Mouse (Mus musculus) cerebellum, postnatal 36 days (tissue): ENCODE data around the gene Clic4.
"Not testable (repeated sequence)": the region's sequence is repeated elsewhere in the genome, so short reads cannot be mapped to it uniquely, and the experiment has no call there.

Experiments
- DNase-seq, 2 experiments: peaks; one replicate each; pipeline ENCODE4 v3.0.0; 2021 to 2022; ENCODE audit warnings: mixed read lengths in 2 of 2

Gene Clic4

DNA sequence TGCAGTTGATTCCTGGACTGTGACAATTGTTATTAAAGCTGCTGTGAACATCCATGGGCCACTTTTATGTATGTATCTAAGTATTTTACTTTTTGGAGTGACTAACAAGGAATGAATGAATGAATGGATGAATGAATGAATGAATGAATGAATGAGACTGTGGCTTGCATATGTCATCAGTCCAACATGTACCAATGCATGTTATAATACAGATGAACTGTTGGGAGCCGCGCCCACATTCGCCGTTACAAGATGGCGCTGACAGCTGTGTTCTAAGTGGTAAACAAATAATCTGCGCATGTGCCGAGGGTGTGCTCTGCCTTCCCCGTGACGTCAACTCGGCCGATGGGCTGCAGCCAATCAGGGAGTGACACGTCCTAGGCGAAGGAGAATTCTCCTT, 88.3 kb downstream of the Clic4 start:
- not testable (repeated sequence) for DNase-seq

- no peak for DNase-seq
Observed at GRCm38 (mm10) chr4:135181819-135182218, 90.8 kb downstream of the Clic4 start.

GRCm38 (mm10) chr4:135179077-135179481, 93.5 kb downstream of the Clic4 start:
- DNase-seq, result peak in 1 of 2 experiments; percentile 28

DNA sequence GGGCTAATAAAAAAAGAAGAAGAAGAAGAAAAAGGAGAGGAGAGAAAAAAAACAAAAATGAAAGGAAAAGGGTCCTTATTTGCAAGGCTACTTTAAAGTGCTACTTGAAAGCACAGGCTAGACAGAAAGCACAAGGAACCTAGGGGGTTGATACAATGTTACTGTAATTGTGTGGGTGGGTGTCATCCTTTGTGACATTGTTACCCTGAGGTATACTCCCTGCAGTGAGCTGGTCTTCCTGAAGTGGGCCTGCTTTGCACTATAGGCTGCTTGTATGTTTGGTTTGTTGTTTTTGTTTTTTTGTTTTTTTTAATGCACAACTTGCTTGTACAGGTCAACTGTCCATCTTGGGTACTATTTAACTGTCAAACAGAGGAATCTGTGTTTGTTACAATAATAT, 95.0 kb downstream of the Clic4 start:
- no peak for DNase-seq

GRCm38 (mm10) chr4:135175406-135176120, 97.1 kb downstream of the Clic4 start:
- DNase-seq, result no peak

GRCm38 (mm10) chr4:135171304-135171875, 101.2 kb downstream of the Clic4 start:
- no peak for DNase-seq

DNA sequence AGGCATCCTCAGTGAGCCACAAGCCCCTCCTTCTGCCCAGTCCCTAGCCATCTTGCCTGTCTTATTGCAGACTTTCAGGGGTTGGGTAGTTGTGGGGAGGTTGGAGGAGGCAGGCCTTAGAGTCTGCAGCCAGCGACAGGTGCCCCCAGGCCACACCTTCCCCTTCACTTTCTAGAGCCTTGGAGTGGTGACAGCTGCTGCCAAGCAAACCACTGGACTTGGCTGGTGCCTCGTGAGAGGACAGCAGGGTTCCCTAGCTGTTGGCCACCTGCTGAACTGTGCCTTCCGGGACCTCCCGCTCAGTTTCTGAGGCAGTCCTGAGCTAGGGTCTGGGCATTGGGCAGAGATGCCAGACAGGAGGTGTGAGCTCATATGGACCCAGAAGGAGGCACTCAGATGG, 103.1 kb downstream of the Clic4 start:
- no peak for DNase-seq

GRCm38 (mm10) chr4:135169096-135169495, 103.5 kb downstream of the Clic4 start:
- DNase-seq, result no peak

- DNase-seq, result no peak
Observed at GRCm38 (mm10) chr4:135167816-135168527, 104.6 kb downstream of the Clic4 start.

- DNase-seq, result no peak
Observed at GRCm38 (mm10) chr4:135166413-135167225, 106.0 kb downstream of the Clic4 start.

DNA sequence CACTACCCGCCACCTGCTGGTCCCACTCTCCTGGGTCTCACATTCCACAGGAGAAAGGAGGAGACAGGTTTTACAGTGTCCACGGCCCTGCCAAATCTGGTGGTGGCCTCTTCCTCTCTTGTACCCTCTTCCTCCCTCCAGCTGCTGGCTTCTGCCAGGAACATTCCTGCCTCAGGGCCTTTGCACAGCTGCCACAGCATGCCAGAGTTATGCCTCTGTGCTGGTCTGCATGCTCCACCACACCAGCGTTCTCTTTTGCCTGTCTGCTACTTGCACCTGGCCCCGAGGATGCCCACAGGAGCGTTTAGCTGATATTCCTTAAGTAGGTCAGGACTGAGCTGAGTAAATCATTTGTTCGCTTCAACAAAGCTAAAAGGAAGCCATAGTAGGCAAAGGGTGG, 106.9 kb downstream of the Clic4 start:
- DNase-seq, result no peak
